9 mouse cellular contexts compared by ENCODE assay signal in genomic region chr1:165289831-165290230, GRCm38 (mm10). TPM values are rescaled to one million over a fixed set of nuclear protein-coding genes. Genes with fewer than 3 reads are reported as not detected.
DNase-seq lines count a peak whose midpoint lies in the region; ATAC-seq and TF ChIP-seq lines count a peak whose summit lies in the region.
"Had no signal": no experiment of that assay in that cellular context is flagged by ENCODE, and none has a peak within 500 bp of the region (broad histone marks: within the 10 kb centered on the region; RNA-seq: fewer than 3 reads in every experiment).

No protein-coding gene starts in this region.

- 92% methylated on average over 4 of the region's 4 CpGs for WGBS in forebrain, postnatal 0 days

- H3K36me3 ChIP-seq in forebrain, postnatal 0 days (ENCODE audit: insufficient read depth) = peaks cover 6% of the 10 kb centered on the region

- intact Hi-C loops in gastrocnemius, adult 2 months (cut with DNase I) = no loop called here

- no peak overlapping the region for H3K9ac ChIP-seq in forebrain, postnatal 0 days
- H3K9ac ChIP-seq: embryonic facial prominence, embryonic 15.5 days had no signal

- ATAC-seq in monocyte, adult 5-6 weeks (replicated peaks; ENCODE audit: insufficient number of reproducible peaks, low FRiP score, low TSS enrichment, poor library complexity, severe bottlenecking) = no peak
- no peak for ATAC-seq in forebrain, postnatal 0 days

- H3K4me3 ChIP-seq in gastrocnemius, adult 2 months = no peak overlapping the region
- H3K4me3 ChIP-seq in forebrain, postnatal 0 days (ENCODE audit: low read depth, low read length) = no peak overlapping the region
- H3K4me3 ChIP-seq: embryonic facial prominence, embryonic 15.5 days had no signal

- peaks cover 3% of the 10 kb centered on the region; the same call in 1 of the 2 replicates for H3K4me1 ChIP-seq in forebrain, postnatal 0 days (ENCODE audit: insufficient read depth)

- no peaks in the 10 kb centered on the region for H3K27me3 ChIP-seq in forebrain, postnatal 0 days (ENCODE audit: insufficient read depth, low read length)
- H3K27me3 ChIP-seq: embryonic facial prominence, embryonic 15.5 days had no signal

- peak; percentile 34; the same call in 1 of the 2 replicates for TF ChIP-seq CTCF in gastrocnemius, adult 2 months (IDR thresholded peaks at IDR 0.05)
- no peak for TF ChIP-seq CTCF in forebrain, postnatal 0 days (IDR thresholded peaks at IDR 0.05; ENCODE audit: low read depth)

- H3K27ac ChIP-seq in gastrocnemius, adult 2 months = no peak overlapping the region
- H3K27ac ChIP-seq in forebrain, postnatal 0 days (ENCODE audit: low read depth, low read length) = no peak overlapping the region
- H3K27ac ChIP-seq: embryonic facial prominence, embryonic 15.5 days had no signal

- no peaks in the 10 kb centered on the region for H3K9me3 ChIP-seq in forebrain, postnatal 0 days (ENCODE audit: low read length)
- H3K9me3 ChIP-seq: embryonic facial prominence, embryonic 15.5 days had no signal

- no peak for DNase-seq in gastrocnemius, adult 2 months
- DNase-seq in gastrocnemius, adult 18-20 months (ENCODE audit: low spot score) = no peak
- peak; percentile 53 for DNase-seq in A20 (ENCODE audit: low read depth, low spot score)
- DNase-seq in c-Kit-positive CD71-positive TER-119-negative erythroid progenitor cells, embryonic 14.5 days (ENCODE audit: low read depth) = peak; percentile 27
- peak; percentile 56 for DNase-seq in lung, postnatal 36 days
- no peak for DNase-seq in Muller cell, postnatal 12 days (ENCODE audit: inconsistent ontology term)
- no peak for DNase-seq in forebrain, postnatal 0 days

- no peak overlapping the region for H3K4me2 ChIP-seq in forebrain, postnatal 0 days (ENCODE audit: low read depth)
- H3K4me2 ChIP-seq: embryonic facial prominence, embryonic 15.5 days had no signal

RNA-seq across cellular contexts. Expression of gene Gpr161, which starts 5.8 kb away (rescaled TPM):
- total RNA-seq in gastrocnemius, adult 2 months (2021) = 1 to 10 TPM; 1.0 to 1.3 TPM
- 1 to 10 TPM in 1 of 2 experiments, under 1 TPM in 1; 0.55 to 1.4 TPM for total RNA-seq in gastrocnemius, adult 18-20 months (2021)
- total RNA-seq in monocyte, adult 5-6 weeks (2017) = not detected in 3 replicates
- total RNA-seq in forebrain, postnatal 0 days (2014; rRNA removed) = 40.9 and 51.0 TPM in 2 replicates
- 2.5 and 2.8 TPM in 2 replicates for polyA plus RNA-seq in forebrain, postnatal 0 days (2015; fragmentation: Nextera tagmentation; extraction: Ambion mirVana)

RNA-seq across cellular contexts. Expression of gene Tiprl, which starts 53.0 kb away (rescaled TPM):
- total RNA-seq in gastrocnemius, adult 2 months (2021) = 10 to 100 TPM; 19.7 to 20.9 TPM
- 10 to 100 TPM; 17.1 to 20.7 TPM for total RNA-seq in gastrocnemius, adult 18-20 months (2021)
- 31.3 to 74.5 TPM (median 51.3 TPM) in 3 replicates for total RNA-seq in monocyte, adult 5-6 weeks (2017)
- 52.4 and 54.8 TPM in 2 replicates for total RNA-seq in forebrain, postnatal 0 days (2014; rRNA removed)
- polyA plus RNA-seq in forebrain, postnatal 0 days (2015; fragmentation: Nextera tagmentation; extraction: Ambion mirVana) = 151 and 152 TPM in 2 replicates

Comparison
In these comparisons a context has a peak if more than half of its experiments do, and no peak if none do; other contexts are left out.
1. DNase-seq: peak in A20 (single experiment), c-Kit-positive CD71-positive TER-119-negative erythroid progenitor cells, embryonic 14.5 days (single experiment) and lung, postnatal 36 days (single experiment); none in gastrocnemius, adult 2 months (single experiment), gastrocnemius, adult 18-20 months (single experiment), Muller cell, postnatal 12 days (single experiment) and forebrain, postnatal 0 days (single experiment).
2. RNA of gene Gpr161, which starts 5.8 kb away (total RNA-seq): 40.9 to 51.0 TPM in forebrain, postnatal 0 days; 0.55 to 1.4 TPM in gastrocnemius, adult 18-20 months, 1.0 to 1.3 TPM in gastrocnemius, adult 2 months and not detected in monocyte, adult 5-6 weeks; every median in the first group is over 10 times any median in the second.